14 mouse cellular contexts compared by ENCODE assay signal in genomic region chr2:173041893-173042292, GRCm38 (mm10).
"Had no signal": no experiment of that assay in that cellular context is flagged by ENCODE, and none has a peak within 500 bp of the region (broad histone marks: within the 10 kb centered on the region; RNA-seq: fewer than 3 reads in every experiment).

No protein-coding gene starts in this region.

- H3K4me1 ChIP-seq: limb, embryonic 13.5 days had no signal

- H3K36me3 ChIP-seq: limb, embryonic 13.5 days had no signal

- H3K4me3 ChIP-seq: layer of hippocampus, adult 2 months; limb, embryonic 13.5 days had no signal

- H3K27me3 ChIP-seq: limb, embryonic 13.5 days; megakaryocyte, embryonic 14.5 days had no signal

- DNase-seq: layer of hippocampus, postnatal 36 days; left cerebral cortex, postnatal 4 days; lung, embryonic 14.5 days; midbrain, embryonic 14.5 days; right cerebral cortex, postnatal 14 days; right cerebral cortex, postnatal 4 days; thymus, postnatal 36 days had no signal

- H3K9ac ChIP-seq: limb, embryonic 13.5 days; lung, embryonic 14.5 days had no signal

- H3K27ac ChIP-seq: kidney, postnatal 0 days; layer of hippocampus, adult 2 months; limb, embryonic 13.5 days had no signal

- H3K4me2 ChIP-seq: limb, embryonic 13.5 days; lung, embryonic 14.5 days; midbrain, embryonic 11.5 days had no signal

- H3K9me3 ChIP-seq: limb, embryonic 13.5 days had no signal

- ATAC-seq: intestine, postnatal 0 days; lung, postnatal 0 days had no signal
